Mouse (Mus musculus) telencephalon, adult 2 months (tissue): ENCODE data around the gene Spo11.
A peak's percentile ranks its signal among the peaks of the same experiment; 100 is the strongest.

ENCODE experiments used
- DNase-seq: peaks from one replicate; pipeline ENCODE4 v3.0.0-alpha.2; 2011; ENCODE audit warnings: low read depth, low spot score

The Spo11 gene

DNA sequence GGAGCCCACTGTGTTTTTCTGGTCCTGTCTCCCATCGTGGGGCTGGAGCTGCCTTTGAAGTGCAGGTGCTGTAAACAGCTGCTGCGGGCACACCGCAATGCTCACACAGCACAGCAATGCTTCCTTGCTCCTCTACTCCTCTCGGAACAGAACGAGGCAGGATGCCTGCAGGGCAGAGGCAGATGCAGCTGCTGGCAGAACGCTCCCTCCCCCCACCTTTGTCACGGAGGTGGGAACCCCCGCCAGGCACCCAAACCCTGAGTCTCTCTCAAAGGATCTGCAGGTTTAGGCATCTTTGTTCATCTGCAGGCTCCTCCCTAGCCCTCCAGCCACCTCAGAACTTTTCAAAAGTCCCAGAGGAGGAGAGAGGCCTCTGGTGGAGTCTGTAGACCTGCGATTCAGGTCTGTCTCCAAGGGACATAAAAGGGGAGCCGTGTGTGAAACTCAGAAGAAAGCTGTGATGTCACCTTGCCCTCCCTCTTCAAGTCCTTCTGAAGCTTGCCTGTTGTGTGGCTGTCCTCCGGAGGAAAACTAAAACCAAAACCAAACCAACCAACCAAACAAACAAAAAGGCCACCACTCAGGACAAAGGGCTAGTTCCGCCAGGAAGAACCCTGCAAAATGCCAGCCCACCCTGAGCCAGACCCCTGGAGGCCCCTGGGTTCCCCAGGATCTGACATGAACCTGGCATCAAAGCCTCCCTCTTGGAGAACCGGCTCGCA, at the start of gene Spo11:
TSS of gene Spo11 (plus strand) at position 292 of the 722 bp plus-strand sequence.
- DNase-seq = no peak

DNA sequence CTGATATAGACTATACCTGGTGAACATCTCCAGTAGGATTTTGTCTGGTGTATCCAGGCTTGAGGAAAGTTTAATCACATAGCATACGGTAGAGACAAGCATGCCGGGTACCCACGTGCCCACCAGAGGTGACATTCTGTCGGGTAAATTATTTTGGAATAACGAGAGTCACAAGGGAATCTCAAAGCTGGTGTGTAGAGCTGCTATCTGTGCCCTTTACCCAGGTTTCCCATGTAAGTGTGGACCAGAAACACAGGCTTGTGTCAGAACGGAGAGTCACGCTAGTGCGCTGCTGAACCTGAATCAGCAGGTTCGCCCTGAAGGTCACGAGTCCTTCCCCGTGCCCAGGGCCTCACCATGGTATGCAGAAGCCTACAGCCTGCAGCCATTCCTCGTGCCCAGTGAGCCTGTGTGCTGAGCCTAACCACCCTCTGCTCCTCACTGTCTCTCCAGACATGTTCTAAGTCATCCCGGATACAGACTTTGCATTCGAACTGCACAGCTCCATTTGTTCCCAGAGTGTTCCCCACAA, 47.5 kb upstream of the Spo11 start:
- DNase-seq = no peak

DNA sequence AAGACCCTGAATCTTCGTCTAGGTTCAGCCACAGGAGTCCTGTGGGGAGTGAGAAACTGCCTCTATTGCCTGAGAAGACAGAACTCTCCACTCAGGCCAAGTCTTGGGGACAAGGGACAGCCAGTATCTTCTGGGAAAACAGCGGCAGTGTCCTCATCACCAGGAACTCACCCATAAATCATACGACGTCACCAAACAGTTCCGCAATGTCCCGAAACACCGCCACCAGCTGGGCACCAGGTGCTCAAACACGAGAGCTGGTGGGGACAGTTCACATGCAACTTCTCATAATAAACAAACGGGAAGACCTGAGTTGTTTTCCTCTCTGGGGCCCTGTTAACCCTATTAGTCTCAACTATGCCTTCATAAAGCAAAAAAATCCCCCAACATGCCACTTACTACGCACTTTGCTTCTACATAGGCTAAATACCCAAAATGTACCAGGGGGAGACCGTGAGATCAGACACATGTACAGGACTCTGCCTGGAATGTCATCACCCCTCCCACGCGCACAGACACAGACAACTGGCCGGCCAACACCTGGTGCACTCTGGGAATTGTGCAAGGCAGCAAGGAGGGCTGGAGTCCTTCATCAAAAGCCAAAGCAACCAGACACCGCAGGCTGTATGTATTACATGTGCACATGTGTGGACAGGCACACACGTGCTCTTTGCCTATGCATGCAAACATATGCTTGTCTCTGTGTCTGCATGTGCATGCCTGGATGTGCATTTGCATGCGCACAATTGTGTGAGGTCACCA, 46.2 kb upstream of the Spo11 start:
- no peak for DNase-seq

DNA sequence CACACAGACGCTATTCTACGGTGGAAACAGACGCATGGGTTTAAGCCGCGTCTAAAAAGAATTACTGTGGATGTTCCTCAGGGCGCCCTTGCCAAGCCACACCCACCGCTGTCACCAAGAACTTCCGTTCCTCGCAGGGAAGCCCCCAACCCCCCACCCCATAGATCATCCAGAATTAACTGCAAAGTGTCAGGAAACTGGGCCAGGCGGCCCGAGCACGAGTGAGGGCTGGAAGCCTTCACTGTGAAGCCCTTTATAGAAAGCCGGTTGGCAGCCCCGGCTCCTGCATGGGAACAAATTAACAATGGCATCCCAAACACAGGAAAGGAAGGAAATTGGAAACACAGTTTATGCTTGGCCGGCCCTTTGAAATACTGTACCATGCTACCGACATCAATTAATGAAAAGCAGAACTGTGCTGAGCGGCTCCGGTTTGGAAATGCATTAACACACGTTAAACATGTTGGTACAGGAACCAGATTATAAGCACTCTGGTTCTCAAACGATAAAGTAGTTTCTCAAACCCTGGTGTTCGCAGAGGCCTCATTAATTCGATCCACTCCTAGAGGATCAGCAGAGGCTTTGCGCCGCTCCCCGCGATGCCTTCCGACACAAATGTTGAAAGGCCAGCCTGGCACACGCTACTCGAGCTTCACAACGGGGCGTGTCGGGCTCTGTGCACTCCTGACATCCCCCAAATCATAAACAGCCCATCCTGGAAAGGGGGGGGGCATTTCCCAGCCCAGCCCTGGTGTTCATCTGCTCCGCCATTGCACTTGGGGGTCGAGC, 43.7 kb upstream of the Spo11 start:
- no peak for DNase-seq

DNA sequence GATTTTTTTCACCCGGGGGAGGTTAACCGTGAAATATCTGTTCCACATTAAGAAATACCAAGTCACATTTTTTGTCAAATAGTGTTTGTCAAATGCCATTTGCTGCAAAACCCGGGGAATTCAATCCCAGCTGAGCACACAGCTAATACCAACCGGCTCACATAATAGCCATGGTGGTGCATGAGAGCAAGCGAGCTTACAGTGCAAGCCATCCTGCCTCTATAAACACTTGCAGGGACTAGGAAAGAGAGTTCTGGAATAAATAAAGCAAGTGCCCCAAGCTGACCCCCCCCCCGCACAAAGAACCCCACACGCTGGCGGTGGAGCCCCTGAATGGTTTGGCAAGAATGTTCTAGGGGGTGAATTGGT, 43.1 kb upstream of the Spo11 start:
- no peak for DNase-seq

DNA sequence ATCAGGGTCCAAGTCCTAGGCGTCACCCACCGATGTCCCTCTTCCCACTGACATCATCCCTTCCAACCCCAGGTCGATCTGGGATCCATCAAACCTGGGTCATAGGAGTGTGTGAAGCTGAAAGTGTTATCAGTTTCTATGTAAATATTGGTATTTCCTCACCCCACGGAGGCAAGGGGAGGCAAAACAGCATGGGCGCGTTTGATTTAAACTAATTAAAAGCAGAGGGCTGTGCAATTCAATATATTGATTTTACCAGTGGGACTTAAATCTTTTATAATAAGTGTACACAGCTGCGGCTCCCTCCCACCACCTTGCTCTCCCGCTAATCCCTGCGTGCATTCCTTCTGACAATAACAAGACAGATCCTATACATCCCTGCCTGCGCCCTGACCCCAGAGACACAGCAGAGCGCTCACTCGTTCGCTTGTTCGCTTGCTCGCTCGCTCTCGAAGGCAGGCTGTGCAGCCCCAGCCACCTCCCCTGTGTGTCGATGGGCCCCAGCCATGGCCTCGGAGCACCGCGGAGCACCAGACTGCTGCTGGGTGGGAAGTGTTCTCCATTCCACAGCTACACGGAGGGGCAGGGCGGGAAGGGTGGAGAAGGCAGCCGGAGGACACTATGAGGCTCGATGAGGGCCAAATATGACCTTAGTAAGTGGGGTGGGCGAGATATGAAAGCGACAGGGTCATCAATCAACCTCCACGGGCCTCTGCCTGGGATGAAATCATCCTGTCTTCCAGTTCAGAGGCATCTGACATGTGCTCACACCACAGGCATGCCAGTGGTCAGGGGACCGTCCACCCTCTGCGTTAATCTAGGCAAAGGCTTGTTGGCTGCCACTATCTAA, 42.4 kb upstream of the Spo11 start:
- no peak for DNase-seq

DNA sequence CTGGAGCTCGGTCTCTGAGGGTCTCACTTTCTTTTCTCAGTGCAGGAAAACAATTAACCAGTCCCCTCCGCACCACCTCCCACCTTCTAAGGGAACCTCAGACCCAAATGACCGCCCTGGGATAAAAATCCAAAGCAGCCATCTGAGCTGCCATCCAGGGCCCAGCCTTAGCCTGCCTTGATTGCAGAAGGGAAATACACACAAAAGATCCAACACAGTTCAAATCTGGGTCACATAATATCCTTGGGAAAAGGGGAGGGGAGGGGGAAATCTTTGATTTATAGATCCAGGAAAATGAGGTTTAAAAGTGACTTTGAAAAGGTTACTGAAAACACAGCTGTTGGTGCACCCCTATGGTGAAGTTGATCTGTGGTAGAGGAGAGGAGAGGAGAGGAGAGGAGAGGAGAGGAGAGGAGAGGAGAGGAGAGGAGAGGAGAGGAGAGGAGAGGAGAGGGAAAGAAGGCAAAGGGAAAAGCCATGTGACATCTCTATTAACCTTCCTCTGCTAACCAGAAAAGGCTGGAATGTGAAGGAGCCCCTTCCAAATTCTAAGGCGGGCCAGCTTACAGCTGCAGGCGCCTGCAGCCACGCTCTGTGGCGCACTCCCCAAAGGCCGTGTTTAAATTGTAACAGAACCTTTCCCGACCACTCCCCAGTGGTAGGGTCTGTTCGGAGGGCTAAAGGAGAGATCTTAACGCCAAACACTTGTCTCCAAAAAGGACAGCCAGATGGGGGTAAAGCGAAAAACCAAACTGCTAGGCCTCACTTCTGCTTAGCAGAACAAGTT, 41.5 kb upstream of the Spo11 start:
- no peak for DNase-seq

DNA sequence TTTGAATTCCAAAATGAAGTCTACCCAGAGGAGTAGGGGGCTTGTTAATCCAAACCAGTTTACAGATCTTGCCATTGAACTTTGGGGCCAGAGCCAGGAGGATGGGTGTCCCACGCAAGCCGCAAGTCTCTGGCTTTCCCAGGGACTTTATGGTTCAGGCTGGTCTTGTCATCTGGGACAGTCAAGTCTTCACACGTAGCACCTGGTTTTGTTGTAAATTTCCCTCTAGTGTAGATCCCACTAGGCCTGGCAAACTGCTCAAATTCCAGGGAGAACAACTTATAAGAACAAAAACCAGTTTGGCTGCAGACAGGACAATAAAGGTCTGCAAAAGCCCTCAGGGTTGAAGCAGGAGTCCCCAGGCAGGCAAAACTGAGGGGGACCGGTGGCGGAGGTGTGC, 40.7 kb upstream of the Spo11 start:
- DNase-seq = no peak

DNA sequence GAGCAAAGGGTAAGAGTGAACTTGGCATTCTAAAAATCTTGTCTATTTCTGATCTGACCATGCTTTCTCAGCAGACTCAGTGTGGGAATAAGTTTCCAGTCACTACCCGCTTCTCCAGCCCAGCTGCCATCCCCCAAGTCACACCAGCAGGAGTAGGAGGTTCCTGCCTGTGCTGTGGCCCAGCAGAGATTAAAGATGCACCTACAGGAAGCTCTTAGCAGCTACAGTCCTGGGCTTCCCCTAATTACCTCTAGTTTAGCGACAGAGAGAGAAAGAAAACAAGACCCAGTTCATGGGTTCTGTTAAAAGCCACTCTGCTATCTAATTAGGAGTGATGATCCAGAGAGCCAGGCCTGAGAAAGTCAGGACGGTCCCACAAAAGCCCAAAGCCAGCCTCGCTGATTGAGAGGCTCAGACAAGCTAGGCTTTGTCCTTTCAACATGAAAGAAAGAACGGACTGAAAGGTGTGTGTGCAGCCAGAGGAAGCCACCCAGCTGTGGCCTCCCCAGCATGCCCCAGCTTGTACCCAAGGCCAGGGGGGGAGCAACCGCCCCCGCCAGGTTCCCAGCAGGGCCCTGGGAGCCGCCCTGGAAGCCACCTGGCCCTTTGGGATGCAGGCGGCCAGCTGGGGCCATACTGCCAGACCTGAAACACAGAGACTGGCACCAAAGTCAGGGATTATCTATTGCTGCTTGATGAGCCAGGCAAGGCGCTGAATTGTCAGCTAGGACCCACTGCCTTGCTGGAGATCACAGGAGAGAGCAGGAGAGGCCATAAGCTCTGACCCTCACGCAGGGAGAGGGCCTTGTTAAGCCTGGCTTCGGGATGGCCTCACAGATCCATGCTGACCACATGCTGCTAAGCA, 39.9 kb upstream of the Spo11 start:
- no peak for DNase-seq

DNA sequence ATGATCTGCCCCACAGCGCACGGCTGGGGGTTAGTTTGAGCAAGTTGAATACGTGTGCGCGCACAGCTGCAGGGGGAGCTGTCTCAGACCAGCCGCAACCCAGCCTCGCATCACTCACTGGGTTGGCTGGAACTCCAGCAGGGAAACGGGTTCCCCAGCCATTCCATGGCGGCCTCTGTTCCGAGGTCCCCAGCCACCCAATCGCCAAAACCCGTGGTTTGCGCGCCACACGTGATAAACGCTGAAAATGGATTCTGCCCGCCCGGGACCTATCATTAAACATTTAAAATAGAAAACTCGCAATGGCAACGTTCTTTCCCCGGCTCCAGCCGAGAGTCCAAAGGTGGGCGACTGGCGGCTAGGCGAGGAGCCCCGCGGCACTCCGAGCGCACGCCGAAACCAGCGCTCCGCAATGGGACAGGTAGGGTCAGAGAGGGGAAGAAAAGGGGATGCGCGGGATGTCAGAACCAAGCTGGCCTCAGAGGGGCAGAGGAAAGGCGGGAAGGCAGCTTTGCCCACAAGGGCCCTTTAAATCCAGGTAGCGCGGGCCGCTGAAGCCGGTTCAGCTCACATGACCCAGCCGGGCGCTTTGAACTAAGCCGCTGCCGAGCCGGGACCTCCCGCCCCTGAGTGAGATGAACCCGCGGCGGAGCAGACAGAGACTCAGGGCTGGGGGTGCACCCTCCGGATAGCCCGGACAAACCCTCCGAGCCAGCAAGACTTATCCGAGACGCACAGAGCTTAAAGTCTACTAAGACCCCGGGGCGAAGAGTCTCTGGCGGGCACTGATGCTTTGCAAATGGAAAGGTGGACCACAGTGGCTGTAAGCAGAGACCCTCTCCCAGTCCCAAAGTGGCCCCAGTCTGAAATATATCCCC, 38.5 kb upstream of the Spo11 start:
- DNase-seq = no peak

DNA sequence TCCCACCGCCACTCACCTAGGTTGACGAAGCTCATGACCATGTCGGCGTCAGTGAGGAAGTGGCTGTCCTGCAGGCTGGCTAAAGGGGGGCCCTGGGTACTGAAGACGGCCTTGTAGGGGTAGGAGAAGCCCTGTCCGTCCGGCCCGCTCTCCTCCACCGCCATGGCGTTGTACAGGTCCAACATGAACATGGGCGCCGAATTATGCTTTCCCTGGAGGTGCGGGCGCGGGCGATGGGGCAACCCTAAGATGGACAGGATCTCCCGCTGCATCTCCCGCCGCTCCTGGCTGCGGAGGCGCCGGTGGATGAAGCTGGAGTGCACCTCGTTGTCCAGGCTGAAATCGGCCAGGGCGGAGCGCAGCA, 37.9 kb upstream of the Spo11 start:
- DNase-seq = no peak

DNA sequence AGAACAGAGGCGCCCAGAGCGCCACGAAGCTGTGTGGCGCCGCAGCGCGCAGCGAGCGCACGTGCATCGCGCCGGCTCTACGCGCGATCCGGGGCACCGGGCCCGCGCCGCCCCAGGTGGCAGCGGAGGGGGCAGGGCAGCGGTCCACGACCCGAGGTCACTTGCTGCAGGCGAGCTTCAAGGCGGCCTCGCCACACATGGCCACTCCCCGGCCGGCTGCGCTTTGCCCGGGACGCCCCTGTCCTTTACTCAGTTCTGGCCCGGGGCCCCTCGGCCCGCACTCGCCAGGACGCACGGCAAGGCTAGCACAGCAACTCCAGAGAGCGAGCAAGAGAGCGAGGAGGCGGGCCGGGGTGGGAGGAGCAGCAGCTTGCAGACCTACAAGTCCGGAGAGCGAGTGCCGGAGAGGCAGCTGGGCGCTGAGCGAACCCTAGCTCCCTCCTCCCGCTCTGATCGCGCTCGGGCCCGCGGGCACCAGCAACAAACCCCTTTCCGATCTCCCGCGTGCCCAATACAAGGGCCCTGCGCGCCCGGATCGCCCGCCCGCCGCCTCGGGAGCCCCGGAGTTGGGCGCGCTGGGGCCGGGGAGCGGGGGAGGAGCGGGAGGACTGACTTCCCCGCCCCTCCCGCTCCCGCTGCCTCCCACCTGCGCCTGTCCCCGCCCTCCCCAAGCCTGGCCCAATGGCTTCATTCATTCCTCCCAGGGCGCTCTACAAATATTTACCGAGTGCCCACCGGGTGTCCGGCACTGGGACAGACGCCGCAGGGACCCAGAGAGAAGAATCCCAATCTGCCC, 37.3 kb upstream of the Spo11 start, which contains the start of gene Bmp7:
TSS of gene Bmp7 (minus strand) at position 319 of the 796 bp plus-strand sequence.
- peak; percentile 4 for DNase-seq

DNA sequence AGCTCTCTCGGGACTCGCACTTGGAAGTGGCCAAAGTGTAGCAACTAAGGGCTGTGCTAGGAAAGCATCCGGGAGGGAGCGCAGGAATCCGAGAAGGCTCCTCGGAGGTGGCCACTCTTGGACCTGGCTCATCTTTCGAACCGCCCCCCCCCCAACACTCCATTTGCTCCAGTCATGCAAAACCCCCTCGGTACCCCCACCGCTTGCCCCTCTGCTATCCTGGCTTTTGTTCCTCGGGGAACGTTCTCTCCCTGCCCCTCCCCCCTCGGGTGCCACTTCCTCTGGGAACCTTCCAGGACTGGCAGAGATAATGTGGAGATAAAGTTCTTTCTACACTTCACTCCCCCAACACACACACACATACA, 36.7 kb upstream of the Spo11 start:
- DNase-seq = no peak

DNA sequence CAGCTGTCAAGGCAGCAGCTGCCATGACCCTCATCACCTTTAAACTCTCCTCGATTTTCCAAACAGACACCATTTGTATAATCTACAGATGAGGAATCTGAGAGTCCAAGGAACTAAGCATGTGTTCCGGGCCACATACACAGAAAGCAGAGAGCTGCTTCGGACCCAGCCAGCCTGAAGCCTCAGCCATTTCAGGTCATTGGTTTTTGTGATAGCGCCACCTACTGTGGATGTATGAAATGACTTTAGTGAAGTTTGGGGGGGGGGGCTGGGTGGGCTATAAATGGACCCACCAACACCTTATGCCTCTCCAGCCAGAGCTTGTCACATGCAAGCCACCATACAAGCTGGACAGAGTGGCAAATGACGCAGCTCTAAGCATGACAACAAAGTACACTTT, 28.4 kb upstream of the Spo11 start:
- DNase-seq = no peak

DNA sequence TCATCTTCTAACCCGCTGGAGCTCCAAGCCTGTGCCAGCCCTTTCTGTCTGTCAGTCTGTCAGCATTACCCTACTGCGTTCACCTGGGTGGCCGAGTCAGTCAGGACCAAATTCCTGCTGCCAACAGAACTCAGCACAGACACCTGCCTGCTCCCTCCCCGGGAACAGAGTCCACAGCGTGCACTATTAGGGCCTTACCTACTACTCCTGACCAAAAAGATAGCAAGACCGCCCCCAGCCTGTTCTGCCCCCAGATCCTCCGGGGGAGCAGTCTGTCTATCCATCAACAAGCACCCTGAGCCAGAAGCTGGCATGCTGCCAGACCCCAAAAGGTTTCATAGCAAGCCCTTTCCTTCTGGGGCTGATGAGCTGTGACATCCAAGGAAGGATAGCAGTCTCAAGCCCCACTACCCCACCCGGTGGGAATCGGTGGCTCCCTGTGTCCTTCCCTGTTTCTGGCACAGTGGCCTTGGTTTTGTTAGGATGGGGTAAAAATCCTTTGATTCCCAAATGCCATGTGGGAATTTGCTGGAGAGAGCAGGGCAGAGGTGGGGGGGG, 27.3 kb upstream of the Spo11 start:
- no peak for DNase-seq

DNA sequence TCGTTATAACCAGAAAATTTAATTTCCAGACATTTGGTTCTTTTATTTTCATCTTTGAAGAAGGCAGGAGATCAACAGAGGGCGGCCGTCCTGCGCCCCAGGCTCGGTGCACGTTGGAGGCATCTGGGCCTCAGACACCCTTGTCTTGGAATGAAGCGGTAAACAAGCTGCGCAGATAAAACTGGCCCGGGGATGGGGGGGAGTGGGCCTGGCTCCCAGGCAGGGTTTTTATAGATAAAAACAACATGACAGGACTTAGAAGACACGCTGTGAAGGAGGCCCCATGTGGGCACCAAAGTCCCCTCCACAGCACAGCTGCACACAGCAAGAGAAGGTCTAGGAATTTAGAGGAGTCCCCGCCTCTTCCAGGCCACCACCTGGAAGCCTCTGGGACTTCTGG, 26.8 kb upstream of the Spo11 start:
- no peak for DNase-seq

DNA sequence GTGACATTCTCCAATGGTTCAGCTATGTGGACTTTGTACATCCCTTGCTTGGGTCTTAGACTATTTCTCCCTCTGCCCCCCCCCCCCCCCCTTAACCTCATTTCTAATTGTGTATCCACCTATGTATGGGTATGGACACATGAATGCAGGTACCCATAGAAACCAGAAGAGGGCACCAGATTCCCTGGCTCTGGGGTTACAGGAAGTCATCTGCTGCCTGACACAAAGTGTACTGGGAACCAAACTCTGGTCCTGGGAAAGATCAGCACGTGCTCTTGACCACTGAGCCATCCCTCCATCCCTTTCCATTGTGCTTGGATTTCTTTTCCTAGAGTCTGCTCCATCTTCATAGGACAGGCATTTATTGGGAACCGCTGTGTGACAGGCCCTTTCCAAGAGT, 25.5 kb upstream of the Spo11 start:
- DNase-seq = no peak

DNA sequence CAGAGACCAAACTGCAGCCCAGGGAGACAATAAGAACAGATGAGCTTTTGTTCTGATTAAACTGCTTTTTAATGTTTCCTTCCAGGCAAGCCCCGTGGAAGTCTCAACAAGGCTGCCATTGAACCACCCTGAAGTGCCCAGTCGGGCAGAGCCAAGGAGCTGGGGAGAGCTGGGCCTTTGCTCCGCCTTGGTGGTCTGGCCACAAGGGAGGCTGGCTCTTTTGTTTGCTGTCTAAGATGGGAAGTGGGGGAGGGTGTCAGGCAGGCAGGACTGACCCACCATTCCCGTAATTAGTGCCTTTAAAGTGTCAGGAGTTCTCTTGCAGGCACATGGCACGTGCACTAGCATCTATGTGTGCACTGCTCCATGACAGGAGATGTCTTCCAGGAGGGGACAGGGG, 18.9 kb upstream of the Spo11 start:
- DNase-seq = no peak
